Mouse (Mus musculus): ENCODE results near the gene Adh4. TPM values are rescaled to one million over a fixed set of nuclear protein-coding genes. Genes with fewer than 3 reads are reported as not detected.

The Adh4 gene
- polyA plus RNA-seq, 1 experiment from 2014 or later, result not detected

GRCm38 (mm10) chr3:138409585-138409984 lies 5.7 kb upstream of the Adh4 start:
- H3K4me2 ChIP-seq, result no peak overlapping the region
- no peaks in the 10 kb centered on the region for H3K4me1 ChIP-seq
- no peak overlapping the region for H3K4me3 ChIP-seq (replicated peaks)
- no peaks in the 10 kb centered on the region for H3K27me3 ChIP-seq (replicated peaks)
- H3K9me3 ChIP-seq (replicated peaks), result no peaks in the 10 kb centered on the region
- 81% methylated on average over 1 of the region's 1 CpGs for WGBS
- no peak overlapping the region for H3K9ac ChIP-seq (replicated peaks)
- ATAC-seq (ENCODE audit: low FRiP score), result no peak
- no peaks in the 10 kb centered on the region for H3K36me3 ChIP-seq
- no peak overlapping the region for H3K27ac ChIP-seq (replicated peaks)

DNA sequence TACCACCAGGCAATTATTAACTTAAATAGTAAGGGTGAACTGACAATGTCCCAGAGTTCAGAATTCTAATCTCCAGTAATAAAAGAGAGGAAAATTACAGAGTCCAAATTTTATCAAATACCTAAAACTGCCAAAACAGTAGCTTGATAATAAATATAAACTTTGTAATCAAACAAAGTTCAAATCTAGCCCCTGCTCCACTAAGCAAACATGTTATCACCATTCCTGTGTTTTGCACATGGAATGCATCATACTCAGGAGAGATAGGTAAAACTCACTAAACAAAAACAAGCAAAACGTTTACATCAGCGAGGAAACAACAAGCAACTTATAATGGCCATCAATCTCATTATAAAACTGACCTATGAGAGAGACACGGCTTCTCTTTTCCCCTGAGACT lies 5.1 kb upstream of the Adh4 start:
- no peaks in the 10 kb centered on the region for H3K36me3 ChIP-seq
- H3K4me2 ChIP-seq, result no peak overlapping the region
- H3K9me3 ChIP-seq (replicated peaks), result no peaks in the 10 kb centered on the region
- no peak for ATAC-seq (ENCODE audit: low FRiP score)
- no peaks in the 10 kb centered on the region for H3K27me3 ChIP-seq (replicated peaks)
- H3K4me1 ChIP-seq, result no peaks in the 10 kb centered on the region
- H3K27ac ChIP-seq (replicated peaks), result no peak overlapping the region
- 73% methylated on average over 3 of the region's 3 CpGs for WGBS
- H3K9ac ChIP-seq (replicated peaks), result no peak overlapping the region
- no peak overlapping the region for H3K4me3 ChIP-seq (replicated peaks)

DNA sequence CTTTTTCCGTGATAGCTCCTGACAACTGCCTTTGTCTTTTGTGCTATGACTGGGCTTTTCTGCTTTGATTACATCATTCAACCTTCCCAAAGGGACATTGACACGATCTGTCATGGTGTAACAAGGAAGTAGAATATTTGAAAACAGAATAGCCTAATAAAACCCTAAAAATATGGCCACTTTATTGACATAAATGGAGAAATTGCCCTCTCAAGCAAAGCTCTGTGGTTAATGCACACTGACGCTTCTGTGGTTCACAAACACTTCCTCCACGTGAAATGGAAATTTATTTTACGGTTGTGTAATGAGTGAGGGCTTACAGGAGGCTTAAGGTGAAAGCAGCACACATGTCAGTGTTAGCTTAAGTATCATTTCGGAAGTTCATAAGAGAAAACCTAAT lies 4.1 kb downstream of the Adh4 start:
- Histone ChIP-seq H3K4me1 (no peaks in the 10 kb centered on the region), H3K4me2 (no peak overlapping the region), H3K9ac (replicated peaks) (no peak overlapping the region), H3K4me3 (replicated peaks) (no peak overlapping the region), H3K9me3 (replicated peaks) (no peaks in the 10 kb centered on the region), H3K36me3 (no peaks in the 10 kb centered on the region), H3K27ac (replicated peaks) (no peak overlapping the region), H3K27me3 (replicated peaks) (no peaks in the 10 kb centered on the region)
- 71% methylated on average over 6 of the region's 6 CpGs for WGBS
- ATAC-seq (ENCODE audit: low FRiP score), result no peak

DNA sequence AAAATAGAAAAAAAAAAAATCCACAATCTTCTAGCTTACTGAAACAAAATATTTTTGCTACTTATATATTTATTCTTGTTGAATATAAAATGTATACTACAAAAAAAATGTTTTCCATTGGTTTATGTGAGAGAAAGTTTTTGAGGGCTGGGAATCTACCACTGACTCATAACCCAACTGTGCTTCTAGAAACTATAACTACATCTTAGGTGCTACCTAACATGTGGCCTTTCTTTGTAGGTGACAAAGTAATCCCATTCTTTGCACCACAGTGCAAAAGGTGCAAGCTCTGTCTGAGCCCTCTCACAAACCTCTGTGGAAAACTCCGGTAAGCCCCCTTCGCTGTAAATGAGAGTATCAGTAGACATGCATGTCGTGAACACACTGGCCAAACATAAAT lies 5.1 kb downstream of the Adh4 start:
- ATAC-seq (ENCODE audit: low FRiP score), result no peak
- H3K9me3 ChIP-seq (replicated peaks), result no peaks in the 10 kb centered on the region
- H3K4me3 ChIP-seq (replicated peaks), result no peak overlapping the region

DNA sequence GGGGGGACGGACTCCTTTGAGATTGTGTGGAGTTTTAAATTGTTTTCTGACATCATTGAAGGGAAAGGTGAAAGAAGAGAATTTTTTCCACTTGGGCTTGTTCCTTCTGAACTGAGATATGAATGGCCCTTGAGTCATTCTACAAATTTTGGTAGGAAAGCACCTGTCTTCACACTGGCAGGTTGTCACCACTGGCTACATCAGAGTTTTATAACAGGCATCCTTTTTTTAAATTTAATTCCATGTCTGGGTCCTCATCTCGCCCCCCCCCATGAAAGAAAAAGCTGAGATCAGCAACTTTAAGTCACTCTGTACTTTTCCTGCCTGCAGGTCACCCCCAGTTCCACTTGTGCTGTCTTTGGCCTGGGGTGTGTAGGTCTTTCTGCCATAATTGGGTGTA lies 8.4 kb downstream of the Adh4 start:
- no peak overlapping the region for H3K27ac ChIP-seq (replicated peaks)
- whole genome bisulfite sequencing, result 65% methylated on average over 2 of the region's 2 CpGs
- H3K9me3 ChIP-seq (replicated peaks), result no peaks in the 10 kb centered on the region
- no peaks in the 10 kb centered on the region for H3K36me3 ChIP-seq
- no peaks in the 10 kb centered on the region for H3K27me3 ChIP-seq (replicated peaks)
- no peaks in the 10 kb centered on the region for H3K4me1 ChIP-seq
- no peak overlapping the region for H3K9ac ChIP-seq (replicated peaks)
- no peak for ATAC-seq (ENCODE audit: low FRiP score)
- H3K4me2 ChIP-seq, result no peak overlapping the region
- H3K4me3 ChIP-seq (replicated peaks), result no peak overlapping the region

More for the DNA sequence above, 5.1 kb downstream of the Adh4 start:
- no peak overlapping the region for H3K9ac ChIP-seq (replicated peaks)
- WGBS, result 92% methylated on average over 3 of the region's 3 CpGs
- no peaks in the 10 kb centered on the region for H3K27me3 ChIP-seq (replicated peaks)
- H3K36me3 ChIP-seq, result no peaks in the 10 kb centered on the region
- H3K4me2 ChIP-seq, result no peak overlapping the region
- H3K4me1 ChIP-seq, result no peaks in the 10 kb centered on the region
- no peak overlapping the region for H3K27ac ChIP-seq (replicated peaks)

DNA sequence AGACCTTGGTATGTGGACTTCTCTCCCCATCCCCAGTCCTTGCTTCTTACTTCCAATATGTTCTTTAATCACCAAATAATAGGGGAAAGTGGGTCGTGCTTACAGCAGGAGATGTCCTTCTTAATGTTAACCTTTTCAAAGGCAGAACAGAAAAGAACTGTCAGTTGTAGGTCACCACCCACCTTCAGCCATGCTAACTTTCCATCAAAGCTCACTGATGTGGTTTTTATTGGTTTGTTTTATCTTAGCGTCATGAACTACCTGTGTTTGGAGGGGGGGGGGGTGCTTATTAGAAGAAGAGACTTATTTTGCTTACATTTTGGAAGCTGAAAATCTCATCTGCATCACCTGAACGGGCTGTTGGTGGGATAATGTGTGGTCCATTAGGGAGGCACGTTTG lies 9.0 kb downstream of the Adh4 start:
- Histone ChIP-seq H3K4me2 (no peak overlapping the region), H3K36me3 (no peaks in the 10 kb centered on the region), H3K4me1 (no peaks in the 10 kb centered on the region), H3K9ac (replicated peaks) (no peak overlapping the region), H3K27ac (replicated peaks) (no peak overlapping the region), H3K9me3 (replicated peaks) (no peaks in the 10 kb centered on the region), H3K4me3 (replicated peaks) (no peak overlapping the region), H3K27me3 (replicated peaks) (no peaks in the 10 kb centered on the region)
- 79% methylated on average over 4 of the region's 4 CpGs for WGBS
- no peak for ATAC-seq (ENCODE audit: low FRiP score)

DNA sequence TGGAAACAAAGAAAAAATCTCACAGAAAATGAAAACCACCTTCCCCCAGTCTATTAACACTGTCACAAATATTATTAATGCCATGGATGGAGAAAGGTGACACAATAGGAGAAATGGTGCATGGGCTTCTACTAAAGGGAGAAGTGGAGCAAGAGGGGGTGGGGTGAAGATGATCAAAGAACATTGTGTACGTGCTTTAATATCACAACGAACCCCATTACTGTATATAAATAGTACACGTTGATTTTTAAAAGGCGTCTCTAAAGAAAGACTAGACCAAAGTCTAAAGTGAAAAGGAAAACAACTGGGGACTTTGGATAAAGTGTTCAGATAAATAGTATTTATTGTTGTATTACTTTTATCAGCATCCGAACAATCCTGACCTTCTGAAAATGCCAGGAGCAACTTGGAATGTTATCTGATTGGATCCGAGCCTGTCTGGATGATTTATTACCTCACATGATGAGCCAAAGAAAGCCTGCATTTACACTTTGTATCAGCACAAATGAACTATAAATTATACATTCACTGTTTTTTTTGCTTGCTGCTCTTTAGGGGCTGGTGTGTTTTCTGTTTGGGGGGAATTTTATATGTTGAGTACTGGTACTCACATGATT lies 15.2 kb downstream of the Adh4 start:
- Histone ChIP-seq H3K27ac (replicated peaks) (no peak overlapping the region), H3K36me3 (no peaks in the 10 kb centered on the region), H3K4me3 (replicated peaks) (no peak overlapping the region), H3K4me2 (no peak overlapping the region), H3K9me3 (replicated peaks) (no peaks in the 10 kb centered on the region), H3K4me1 (no peaks in the 10 kb centered on the region), H3K27me3 (replicated peaks) (no peaks in the 10 kb centered on the region), H3K9ac (replicated peaks) (no peak overlapping the region)
- WGBS, result 80% methylated on average over 6 of the region's 6 CpGs
- ATAC-seq (ENCODE audit: low FRiP score), result no peak

DNA sequence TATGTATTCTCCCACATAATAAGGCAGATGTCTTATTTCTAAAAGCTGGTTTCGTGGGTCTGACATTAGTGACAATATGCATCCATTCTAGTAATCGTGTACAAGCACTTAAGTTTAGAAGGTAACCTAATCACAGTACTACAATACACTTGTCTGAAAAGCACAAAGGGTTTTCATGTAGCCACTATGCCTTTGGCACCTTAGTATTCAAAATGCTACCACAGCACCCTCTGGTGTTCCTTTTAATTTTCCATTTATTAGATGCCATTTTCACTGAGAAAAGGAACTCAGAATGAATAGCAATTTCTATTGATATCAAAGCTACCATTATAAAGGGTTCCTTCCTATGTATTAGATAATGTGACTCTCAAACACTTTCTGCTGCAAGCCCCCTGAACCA lies 16.6 kb downstream of the Adh4 start:
- WGBS, result 82% methylated on average over 2 of the region's 2 CpGs
- Histone ChIP-seq H3K4me3 (replicated peaks) (no peak overlapping the region), H3K27ac (replicated peaks) (no peak overlapping the region), H3K36me3 (no peaks in the 10 kb centered on the region), H3K4me1 (no peaks in the 10 kb centered on the region), H3K4me2 (no peak overlapping the region), H3K27me3 (replicated peaks) (no peaks in the 10 kb centered on the region), H3K9ac (replicated peaks) (no peak overlapping the region), H3K9me3 (replicated peaks) (no peaks in the 10 kb centered on the region)
- no peak; the same call in 1 of the 2 replicates for ATAC-seq (ENCODE audit: low FRiP score)

GRCm38 (mm10) chr3:138438716-138439115 lies 23.4 kb downstream of the Adh4 start:
- Histone ChIP-seq H3K4me3 (replicated peaks) (no peak overlapping the region), H3K36me3 (no peaks in the 10 kb centered on the region), H3K4me1 (peaks cover 5% of the 10 kb centered on the region), H3K27ac (replicated peaks) (no peak overlapping the region), H3K4me2 (no peak overlapping the region), H3K9ac (replicated peaks) (no peak overlapping the region), H3K9me3 (replicated peaks) (no peaks in the 10 kb centered on the region), H3K27me3 (replicated peaks) (no peaks in the 10 kb centered on the region)
- no peak for ATAC-seq (ENCODE audit: low FRiP score)
- 92% methylated on average over 3 of the region's 3 CpGs for WGBS

DNA sequence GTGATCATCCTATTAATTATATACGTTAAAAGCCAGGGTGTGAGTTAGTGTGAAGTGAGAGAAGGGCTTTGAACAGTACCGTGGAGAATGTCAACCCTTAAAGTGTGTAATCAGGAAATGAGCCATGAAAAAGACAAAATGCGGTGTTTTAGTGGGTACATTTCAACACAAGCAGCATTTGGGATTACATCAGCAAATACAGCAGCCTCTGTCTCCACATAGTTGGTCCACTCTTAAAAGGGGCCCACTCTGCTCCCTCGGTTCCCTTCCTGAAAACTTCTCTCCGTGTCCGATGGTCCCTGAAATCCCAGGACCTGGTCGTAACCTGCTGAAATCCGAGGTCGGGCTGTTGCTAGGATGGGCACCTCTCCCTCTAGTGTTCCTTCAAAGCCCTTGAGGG lies 26.9 kb downstream of the Adh4 start:
- Histone ChIP-seq H3K27me3 (replicated peaks) (no peaks in the 10 kb centered on the region), H3K36me3 (peaks cover 11% of the 10 kb centered on the region), H3K4me1 (peaks cover 24% of the 10 kb centered on the region), H3K4me2 (peak overlapping the region; percentile 92), H3K9ac (replicated peaks) (peak overlapping the region; percentile 59), H3K9me3 (replicated peaks) (no peaks in the 10 kb centered on the region), H3K27ac (replicated peaks) (peak overlapping the region; percentile 82), H3K4me3 (replicated peaks) (peak overlapping the region; percentile 65)
- under 1% methylated on average over 9 of the region's 9 CpGs for WGBS
- ATAC-seq (ENCODE audit: low FRiP score), result no peak

GRCm38 (mm10) chr3:138442612-138443464 lies 27.6 kb downstream of the Adh4 start, which contains the start of gene Adh5:
Gene Adh5 (plus strand): TSS chr3:138443093.
- peaks cover 16% of the 10 kb centered on the region for H3K36me3 ChIP-seq
- peak within 1 kb of the TSS; percentile 82 for H3K27ac ChIP-seq (replicated peaks)
- H3K9me3 ChIP-seq (replicated peaks), result no peaks in the 10 kb centered on the region
- ATAC-seq (ENCODE audit: low FRiP score), result peak; percentile 99
- peaks cover 24% of the 10 kb centered on the region for H3K4me1 ChIP-seq
- WGBS, result under 1% methylated on average over 86 of the region's 86 CpGs
- H3K4me2 ChIP-seq, result peak within 1 kb of the TSS; percentile 92
- peak within 1 kb of the TSS; percentile 65 for H3K4me3 ChIP-seq (replicated peaks)
- no peaks in the 10 kb centered on the region for H3K27me3 ChIP-seq (replicated peaks)
- H3K9ac ChIP-seq (replicated peaks), result peak within 1 kb of the TSS; percentile 71

DNA sequence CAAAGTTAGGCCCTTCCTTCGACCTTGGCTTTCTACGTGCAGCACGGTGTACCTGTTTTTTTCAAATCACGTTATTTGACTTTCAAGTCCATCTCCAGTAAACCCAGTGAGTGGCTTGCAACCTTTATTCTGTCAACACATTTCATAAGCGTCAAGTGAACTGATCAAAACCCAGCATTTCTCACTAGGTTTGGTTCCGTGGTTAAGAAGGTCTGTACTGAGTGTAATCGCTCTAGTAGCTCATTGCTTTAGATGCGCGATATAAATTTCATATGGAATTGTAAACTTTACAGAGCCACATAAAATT lies 28.2 kb downstream of the Adh4 start:
- 6% methylated on average over 9 of the region's 9 CpGs for WGBS
- peaks cover 24% of the 10 kb centered on the region for H3K4me1 ChIP-seq
- no peaks in the 10 kb centered on the region for H3K9me3 ChIP-seq (replicated peaks)
- peak overlapping the region; percentile 71 for H3K9ac ChIP-seq (replicated peaks)
- H3K36me3 ChIP-seq, result peaks cover 22% of the 10 kb centered on the region
- H3K4me2 ChIP-seq, result peak overlapping the region; percentile 92
- peak overlapping the region; percentile 65 for H3K4me3 ChIP-seq (replicated peaks)
- peak; percentile 1; the same call in 1 of the 2 replicates for ATAC-seq (ENCODE audit: low FRiP score)
- no peaks in the 10 kb centered on the region for H3K27me3 ChIP-seq (replicated peaks)
- H3K27ac ChIP-seq (replicated peaks), result peak overlapping the region; percentile 82
